Mouse (Mus musculus): ENCODE results near the gene Scd1. TPM values are rescaled to one million over a fixed set of nuclear protein-coding genes. Genes with fewer than 3 reads are reported as not detected.

The Scd1 gene
- polyA plus RNA-seq, 1 experiment from 2014 or later = 25.5 TPM

DNA sequence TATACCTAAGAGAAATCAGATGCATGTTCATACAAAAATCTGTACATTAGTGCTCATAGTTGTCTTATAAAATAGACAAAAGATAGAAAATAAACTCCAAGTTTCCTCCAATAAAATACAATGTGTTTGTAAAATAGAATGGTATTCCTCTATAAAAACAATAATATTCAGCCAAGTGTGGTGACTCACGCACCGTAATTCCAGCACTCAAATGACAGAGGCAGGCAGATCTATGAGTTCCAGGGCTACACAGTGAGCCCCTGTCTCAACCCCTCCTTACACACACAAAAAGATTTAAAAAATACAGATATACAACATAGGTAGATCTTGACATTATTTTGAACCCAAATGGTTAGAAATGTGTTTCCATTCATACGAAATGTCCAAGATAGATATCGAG, 15.8 kb downstream of the Scd1 start:
- Histone ChIP-seq H3K36me3 (ENCODE audit: control insufficient read depth, insufficient read depth) (no peaks in the 10 kb centered on the region), H3K4me1 (ENCODE audit: control insufficient read depth, low read depth, low read length) (peaks cover 72% of the 10 kb centered on the region), H3K9me3 (replicated peaks; ENCODE audit: control insufficient read depth, low read length) (no peaks in the 10 kb centered on the region), H3K9ac (ENCODE audit: low read depth, low read length) (no peak overlapping the region), H3K27ac (ENCODE audit: low read length) (no peak overlapping the region), H3K4me2 (ENCODE audit: low read depth, low read length) (no peak overlapping the region), H3K27me3 (ENCODE audit: control insufficient read depth, insufficient read depth, low read depth, low read length) (no peaks in the 10 kb centered on the region), H3K4me3 (ENCODE audit: low read depth, low read length) (no peak overlapping the region)
- WGBS (ENCODE audit: insufficient replicate concordance) = 85% methylated on average over 4 of the region's 4 CpGs
- ATAC-seq (ENCODE audit: low read depth) = no peak

- Histone ChIP-seq H3K4me1 (ENCODE audit: control insufficient read depth, low read depth, low read length) (peaks cover 69% of the 10 kb centered on the region), H3K9ac (ENCODE audit: low read depth, low read length) (no peak overlapping the region; the same call in 1 of the 2 replicates), H3K9me3 (replicated peaks; ENCODE audit: control insufficient read depth, low read length) (no peaks in the 10 kb centered on the region), H3K27me3 (ENCODE audit: control insufficient read depth, insufficient read depth, low read depth, low read length) (no peaks in the 10 kb centered on the region), H3K36me3 (ENCODE audit: control insufficient read depth, insufficient read depth) (no peaks in the 10 kb centered on the region), H3K27ac (ENCODE audit: low read length) (peak overlapping the region; percentile 91), H3K4me2 (ENCODE audit: low read depth, low read length) (peak overlapping the region; percentile 90), H3K4me3 (ENCODE audit: low read depth, low read length) (no peak overlapping the region)
- ATAC-seq (ENCODE audit: low read depth) = no peak
- WGBS (ENCODE audit: insufficient replicate concordance) = 49% methylated on average over 1 of the region's 1 CpGs
Observed at GRCm38 (mm10) chr19:44389507-44389906, 18.2 kb downstream of the Scd1 start.

- peak overlapping the region; percentile 68 for H3K4me3 ChIP-seq (ENCODE audit: low read depth, low read length)
- H3K9ac ChIP-seq (ENCODE audit: low read depth, low read length) = peak overlapping the region; percentile 77
- peak overlapping the region; percentile 90 for H3K4me2 ChIP-seq (ENCODE audit: low read depth, low read length)
- H3K36me3 ChIP-seq (ENCODE audit: control insufficient read depth, insufficient read depth) = no peaks in the 10 kb centered on the region
- peaks cover 62% of the 10 kb centered on the region for H3K4me1 ChIP-seq (ENCODE audit: control insufficient read depth, low read depth, low read length)
- H3K27me3 ChIP-seq (ENCODE audit: control insufficient read depth, insufficient read depth, low read depth, low read length) = no peaks in the 10 kb centered on the region
- WGBS (ENCODE audit: insufficient replicate concordance) = 2% methylated on average over 41 of the region's 41 CpGs
- peak; percentile 97 for ATAC-seq (ENCODE audit: low read depth)
- no peaks in the 10 kb centered on the region for H3K9me3 ChIP-seq (replicated peaks; ENCODE audit: control insufficient read depth, low read length)
- peak overlapping the region; percentile 91 for H3K27ac ChIP-seq (ENCODE audit: low read length)
Observed at GRCm38 (mm10) chr19:44388475-44389428, 18.9 kb downstream of the Scd1 start.

- no peak for ATAC-seq (ENCODE audit: low read depth)
Observed at GRCm38 (mm10) chr19:44387746-44388474, 19.8 kb downstream of the Scd1 start.

DNA sequence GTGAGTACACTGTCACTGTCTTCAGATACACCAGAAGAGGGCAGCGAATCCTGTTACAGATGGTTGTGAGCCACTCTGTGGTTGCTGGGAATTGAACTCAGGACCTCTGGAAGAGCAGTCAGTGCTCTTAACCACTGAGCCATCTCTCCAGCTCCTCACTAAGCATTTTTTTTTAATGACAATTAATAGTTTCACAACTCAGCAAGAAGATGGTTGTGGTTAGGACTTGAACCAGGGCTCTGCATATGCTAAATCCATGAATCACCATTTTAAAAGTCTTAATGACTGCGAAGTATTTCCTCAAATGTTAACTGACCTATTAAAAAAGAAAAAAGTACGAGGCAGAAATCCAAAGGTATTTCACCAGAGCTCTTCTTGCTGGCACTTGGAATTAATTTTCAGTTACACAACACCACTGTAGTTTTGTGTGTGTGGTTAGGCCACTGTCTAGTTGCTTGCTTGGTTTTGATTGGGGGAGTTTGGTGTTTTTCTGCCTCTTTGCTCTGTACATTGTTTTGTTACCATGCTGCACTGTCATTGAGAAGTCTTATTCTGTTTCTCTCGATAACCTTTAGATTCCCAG, 20.5 kb downstream of the Scd1 start:
- peak overlapping the region; percentile 90 for H3K4me2 ChIP-seq (ENCODE audit: low read depth, low read length)
- no peak overlapping the region; the same call in 1 of the 2 replicates for H3K4me3 ChIP-seq (ENCODE audit: low read depth, low read length)
- no peaks in the 10 kb centered on the region for H3K27me3 ChIP-seq (ENCODE audit: control insufficient read depth, insufficient read depth, low read depth, low read length)
- H3K27ac ChIP-seq (ENCODE audit: low read length) = peak overlapping the region; percentile 91
- H3K9me3 ChIP-seq (replicated peaks; ENCODE audit: control insufficient read depth, low read length) = no peaks in the 10 kb centered on the region
- no peak for ATAC-seq (ENCODE audit: low read depth)
- WGBS (ENCODE audit: insufficient replicate concordance) = 82% methylated on average over 4 of the region's 4 CpGs
- H3K9ac ChIP-seq (ENCODE audit: low read depth, low read length) = peak overlapping the region; percentile 77
- H3K36me3 ChIP-seq (ENCODE audit: control insufficient read depth, insufficient read depth) = no peaks in the 10 kb centered on the region
- H3K4me1 ChIP-seq (ENCODE audit: control insufficient read depth, low read depth, low read length) = peaks cover 51% of the 10 kb centered on the region

More at GRCm38 (mm10) chr19:44387746-44388474, 19.8 kb downstream of the Scd1 start:
- Histone ChIP-seq H3K27ac (ENCODE audit: low read length) (peak overlapping the region; percentile 91), H3K9me3 (replicated peaks; ENCODE audit: control insufficient read depth, low read length) (no peaks in the 10 kb centered on the region), H3K27me3 (ENCODE audit: control insufficient read depth, insufficient read depth, low read depth, low read length) (no peaks in the 10 kb centered on the region), H3K4me1 (ENCODE audit: control insufficient read depth, low read depth, low read length) (peaks cover 57% of the 10 kb centered on the region), H3K9ac (ENCODE audit: low read depth, low read length) (peak overlapping the region; percentile 77), H3K4me3 (ENCODE audit: low read depth, low read length) (peak overlapping the region; percentile 68), H3K36me3 (ENCODE audit: control insufficient read depth, insufficient read depth) (no peaks in the 10 kb centered on the region), H3K4me2 (ENCODE audit: low read depth, low read length) (peak overlapping the region; percentile 90)
- 15% methylated on average over 19 of the region's 19 CpGs for WGBS (ENCODE audit: insufficient replicate concordance)

DNA sequence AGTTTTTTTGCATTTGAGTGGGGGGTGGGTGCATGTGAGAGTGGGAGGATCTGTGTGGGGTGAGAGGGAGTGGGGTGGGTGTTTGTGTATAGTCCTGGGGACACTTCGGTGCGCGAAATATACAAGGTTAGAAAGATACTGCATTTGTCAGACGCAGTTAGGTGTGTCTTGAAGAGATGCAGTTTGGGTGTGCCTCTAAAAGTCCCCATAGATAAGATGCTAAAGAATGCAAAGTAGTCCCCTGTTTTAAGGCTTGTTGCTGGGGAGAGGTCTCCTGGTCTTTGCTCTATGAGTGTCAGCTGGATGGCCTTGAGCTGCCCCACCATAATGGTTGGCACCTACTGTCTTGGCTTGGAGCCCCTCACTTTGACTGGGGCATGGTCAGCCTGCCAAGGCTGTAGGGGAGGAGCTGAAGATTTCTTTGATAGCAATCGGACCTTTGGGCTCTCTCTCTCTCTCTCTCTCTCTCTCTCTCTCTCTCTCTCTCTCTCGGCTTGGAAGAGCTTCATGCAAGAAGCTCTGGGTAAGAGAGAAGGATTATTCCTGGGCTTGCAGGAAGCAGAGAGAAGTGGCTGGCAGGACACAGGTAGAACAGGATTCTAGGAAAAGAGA, 21.7 kb downstream of the Scd1 start:
- Histone ChIP-seq H3K9me3 (replicated peaks; ENCODE audit: control insufficient read depth, low read length) (no peaks in the 10 kb centered on the region), H3K4me2 (ENCODE audit: low read depth, low read length) (peak overlapping the region; percentile 44), H3K9ac (ENCODE audit: low read depth, low read length) (peak overlapping the region; percentile 40; the same call in 1 of the 2 replicates), H3K4me3 (ENCODE audit: low read depth, low read length) (0 out of 2 replicates have a peak overlapping the region, but pooled peaks have one; percentile 5), H3K27me3 (ENCODE audit: control insufficient read depth, insufficient read depth, low read depth, low read length) (no peaks in the 10 kb centered on the region), H3K27ac (ENCODE audit: low read length) (peak overlapping the region; percentile 33; the same call in 1 of the 2 replicates), H3K36me3 (ENCODE audit: control insufficient read depth, insufficient read depth) (no peaks in the 10 kb centered on the region), H3K4me1 (ENCODE audit: control insufficient read depth, low read depth, low read length) (peaks cover 51% of the 10 kb centered on the region)
- WGBS (ENCODE audit: insufficient replicate concordance) = 32% methylated on average over 6 of the region's 6 CpGs
- no peak for ATAC-seq (ENCODE audit: low read depth)

DNA sequence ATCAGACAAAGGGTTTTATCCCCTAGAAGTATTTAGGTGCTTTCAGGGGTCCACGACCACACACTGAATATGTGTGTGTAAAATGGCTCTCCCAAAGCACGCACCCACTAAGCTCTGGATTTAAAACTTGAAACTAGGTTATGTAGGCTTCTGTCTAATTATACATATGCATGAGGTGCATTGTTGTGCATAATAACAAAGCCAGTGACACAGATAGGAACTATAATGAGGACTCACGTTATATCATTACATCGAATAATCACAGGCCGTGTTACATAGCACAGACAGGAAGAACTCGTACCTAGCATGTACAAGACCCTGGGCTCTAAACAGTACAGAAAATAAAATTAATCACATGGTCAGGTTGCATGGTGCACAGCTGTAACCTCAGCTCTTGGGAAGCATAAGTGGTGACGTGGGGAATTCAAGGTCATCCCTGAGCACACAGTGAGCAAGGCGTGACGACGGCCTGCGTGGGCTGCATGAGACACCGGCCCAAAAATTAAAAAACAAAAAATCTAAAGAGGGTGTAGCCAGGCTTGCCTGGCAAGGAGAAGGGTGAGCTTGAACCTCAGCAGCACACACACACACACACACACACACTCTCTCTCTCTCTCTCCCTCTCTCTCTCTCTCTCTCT, 24.9 kb downstream of the Scd1 start:
- H3K9ac ChIP-seq (ENCODE audit: low read depth, low read length) = no peak overlapping the region
- no peak overlapping the region for H3K4me3 ChIP-seq (ENCODE audit: low read depth, low read length)
- peaks cover 31% of the 10 kb centered on the region for H3K4me1 ChIP-seq (ENCODE audit: control insufficient read depth, low read depth, low read length)
- no peak overlapping the region for H3K27ac ChIP-seq (ENCODE audit: low read length)
- no peaks in the 10 kb centered on the region for H3K36me3 ChIP-seq (ENCODE audit: control insufficient read depth, insufficient read depth)
- H3K27me3 ChIP-seq (ENCODE audit: control insufficient read depth, insufficient read depth, low read depth, low read length) = no peaks in the 10 kb centered on the region
- H3K4me2 ChIP-seq (ENCODE audit: low read depth, low read length) = no peak overlapping the region
- WGBS (ENCODE audit: insufficient replicate concordance) = 76% methylated on average over 12 of the region's 12 CpGs
- no peaks in the 10 kb centered on the region for H3K9me3 ChIP-seq (replicated peaks; ENCODE audit: control insufficient read depth, low read length)
- no peak for ATAC-seq (ENCODE audit: low read depth)

GRCm38 (mm10) chr19:44380065-44380464, 27.6 kb downstream of the Scd1 start:
- H3K27ac ChIP-seq (ENCODE audit: low read length) = no peak overlapping the region
- WGBS (ENCODE audit: insufficient replicate concordance) = 60% methylated on average over 4 of the region's 4 CpGs
- H3K4me2 ChIP-seq (ENCODE audit: low read depth, low read length) = no peak overlapping the region
- H3K27me3 ChIP-seq (ENCODE audit: control insufficient read depth, insufficient read depth, low read depth, low read length) = no peaks in the 10 kb centered on the region
- peak; percentile 25; the same call in 1 of the 2 replicates for ATAC-seq (ENCODE audit: low read depth)
- peaks cover 8% of the 10 kb centered on the region for H3K4me1 ChIP-seq (ENCODE audit: control insufficient read depth, low read depth, low read length)
- H3K4me3 ChIP-seq (ENCODE audit: low read depth, low read length) = no peak overlapping the region
- H3K36me3 ChIP-seq (ENCODE audit: control insufficient read depth, insufficient read depth) = no peaks in the 10 kb centered on the region
- H3K9ac ChIP-seq (ENCODE audit: low read depth, low read length) = no peak overlapping the region
- no peaks in the 10 kb centered on the region for H3K9me3 ChIP-seq (replicated peaks; ENCODE audit: control insufficient read depth, low read length)

All from liver, embryonic 16.5 days (tissue).